Mouse (Mus musculus) left cerebral cortex, postnatal 14 days (tissue): ENCODE measurements around the gene Purb. TPM values are rescaled to one million over a fixed set of nuclear protein-coding genes. Genes with fewer than 3 reads are reported as not detected.

Source experiments
- microRNA-seq, 2 experiments: library from miRNA; unstranded; fragments of <30 nt; microRNA quantifications; one replicate each; pipeline ENCODE4 v1.2.0; 2022
- total RNA-seq, 2 experiments: library from RNA; stranded (reverse); gene quantifications; 2 replicates each; pipeline ENCODE4 v1.2.3; 2021

Purb gene
- total RNA-seq, 2 experiments from 2014 or later = 300 to 303 TPM

Small RNA genes within 50 kb of the gene (microRNA-seq; reads per million reads assigned to microRNA genes)
- gene Gm22123 = 0 to 1.1 reads per million in 2 experiments

Other genes with a start within 250 kb of the Purb start
- 1 to 10 TPM; 1.2 TPM for gene Npc1l1, start 245.8 kb downstream of the Purb start, total RNA-seq
- gene Ddx56, start 208.1 kb downstream of the Purb start, total RNA-seq = 10 to 100 TPM; 46.2 to 47.3 TPM
- 10 to 100 TPM; 78.2 to 81.7 TPM for gene Tmed4, start 201.0 kb downstream of the Purb start, total RNA-seq
- 100 to 1,000 TPM; 248 to 260 TPM for gene Ogdh, start 184.3 kb downstream of the Purb start, total RNA-seq
- gene Zmiz2, start 86.8 kb downstream of the Purb start, total RNA-seq = 100 to 1,000 TPM; 202 to 213 TPM
- gene Ppia, start 60.5 kb downstream of the Purb start, total RNA-seq = 1,000 to 10,000 TPM; 2,019 to 2,143 TPM
- gene H2afv, start 31.5 kb downstream of the Purb start, total RNA-seq = 10 to 100 TPM; 29.5 to 34.4 TPM
- gene Myo1g, start 45.0 kb upstream of the Purb start, total RNA-seq = under 1 TPM; 0.40 to 0.68 TPM
- gene Ccm2, start 71.0 kb upstream of the Purb start, total RNA-seq = 10 to 100 TPM; 54.3 to 54.4 TPM
- gene Nacad, start 130.1 kb upstream of the Purb start, total RNA-seq = 10 to 100 TPM; 59.0 to 61.0 TPM
- gene Tbrg4, start 150.2 kb upstream of the Purb start, total RNA-seq = 10 to 100 TPM; 46.4 to 47.9 TPM
- gene Wap, start 162.7 kb upstream of the Purb start, total RNA-seq = not detected
- gene Ramp3, start 182.6 kb upstream of the Purb start, total RNA-seq = 10 to 100 TPM; 35.4 to 40.1 TPM